Mouse (Mus musculus): ENCODE data around the gene Cntnap2. TPM values are rescaled to one million over a fixed set of nuclear protein-coding genes. Genes with fewer than 3 reads are reported as not detected.
A peak's percentile ranks its signal among the peaks of the same experiment; 100 is the strongest.

Cntnap2 gene
- total and polyA plus RNA-seq, 3 experiments = 0.02 TPM; not detected in 2

- TF ChIP-seq POLR2A (IDR thresholded peaks at IDR 0.05; ENCODE audit: insufficient read depth, low read depth, low read length) (no peak), CTCF (IDR thresholded peaks at IDR 0.05) (no peak), EP300 (IDR thresholded peaks at IDR 0.05; ENCODE audit: insufficient read depth, low read depth, low read length) (no peak)
- H3K36me3 ChIP-seq (ENCODE audit: control insufficient read depth, insufficient read depth, low read length) = no peaks in the 10 kb centered on the region
- H3K27me3 ChIP-seq (ENCODE audit: control insufficient read depth, insufficient read depth, low read length) = no peaks in the 10 kb centered on the region
- no peak overlapping the region for H3K4me3 ChIP-seq
- intact Hi-C loops (cut with DNase I) = no loop called here
- no peak for DNase-seq
- H3K79me2 ChIP-seq (replicated peaks; ENCODE audit: control insufficient read depth, insufficient read depth, low read length) = no peaks in the 10 kb centered on the region
- 85% methylated on average over 6 of the region's 6 CpGs for WGBS
- H3K27ac ChIP-seq = no peak overlapping the region
- H3K4me1 ChIP-seq (ENCODE audit: control insufficient read depth, insufficient read depth, low read length) = no peaks in the 10 kb centered on the region
- no peak overlapping the region for H3K9ac ChIP-seq (ENCODE audit: low read depth, low read length)
Observed at GRCm38 (mm10) chr6:46996010-46996602, 1936.9 kb downstream of the Cntnap2 start.

- 55% methylated on average over 3 of the region's 3 CpGs for WGBS
- DNase-seq = no peak
- Histone ChIP-seq H3K36me3 (ENCODE audit: control insufficient read depth, insufficient read depth, low read length) (no peaks in the 10 kb centered on the region), H3K27ac (no peak overlapping the region), H3K79me2 (replicated peaks; ENCODE audit: control insufficient read depth, insufficient read depth, low read length) (no peaks in the 10 kb centered on the region), H3K4me3 (no peak overlapping the region), H3K9ac (ENCODE audit: low read depth, low read length) (no peak overlapping the region), H3K27me3 (ENCODE audit: control insufficient read depth, insufficient read depth, low read length) (no peaks in the 10 kb centered on the region), H3K4me1 (ENCODE audit: control insufficient read depth, insufficient read depth, low read length) (no peaks in the 10 kb centered on the region)
- intact Hi-C loops (cut with DNase I) = no loop called here
- TF ChIP-seq CTCF (IDR thresholded peaks at IDR 0.05) = no peak
- TF ChIP-seq POLR2A (IDR thresholded peaks at IDR 0.05; ENCODE audit: insufficient read depth, low read depth, low read length) = no peak
- TF ChIP-seq EP300 (IDR thresholded peaks at IDR 0.05; ENCODE audit: insufficient read depth, low read depth, low read length) = no peak
Observed at GRCm38 (mm10) chr6:47004430-47004829, 1945.3 kb downstream of the Cntnap2 start.

- DNase-seq = no peak
- H3K9ac ChIP-seq (ENCODE audit: low read depth, low read length) = no peak overlapping the region
- H3K4me1 ChIP-seq (ENCODE audit: control insufficient read depth, insufficient read depth, low read length) = no peaks in the 10 kb centered on the region
- intact Hi-C loops (cut with DNase I) = no loop called here
- no peak overlapping the region for H3K27ac ChIP-seq
- no peak overlapping the region for H3K4me3 ChIP-seq
- no peaks in the 10 kb centered on the region for H3K27me3 ChIP-seq (ENCODE audit: control insufficient read depth, insufficient read depth, low read length)
- no peaks in the 10 kb centered on the region for H3K36me3 ChIP-seq (ENCODE audit: control insufficient read depth, insufficient read depth, low read length)
- TF ChIP-seq CTCF (IDR thresholded peaks at IDR 0.05) = no peak
- TF ChIP-seq EP300 (IDR thresholded peaks at IDR 0.05; ENCODE audit: insufficient read depth, low read depth, low read length) = no peak
- TF ChIP-seq POLR2A (IDR thresholded peaks at IDR 0.05; ENCODE audit: insufficient read depth, low read depth, low read length) = no peak
- H3K79me2 ChIP-seq (replicated peaks; ENCODE audit: control insufficient read depth, insufficient read depth, low read length) = no peaks in the 10 kb centered on the region
- 74% methylated on average over 4 of the region's 4 CpGs for WGBS
Observed at GRCm38 (mm10) chr6:47012933-47013332, 1953.8 kb downstream of the Cntnap2 start.

GRCm38 (mm10) chr6:47013535-47013934 lies 1954.4 kb downstream of the Cntnap2 start:
- no peaks in the 10 kb centered on the region for H3K36me3 ChIP-seq (ENCODE audit: control insufficient read depth, insufficient read depth, low read length)
- no peak overlapping the region for H3K27ac ChIP-seq
- peak; percentile 78 for TF ChIP-seq CTCF (IDR thresholded peaks at IDR 0.05)
- no peak for TF ChIP-seq EP300 (IDR thresholded peaks at IDR 0.05; ENCODE audit: insufficient read depth, low read depth, low read length)
- TF ChIP-seq POLR2A (IDR thresholded peaks at IDR 0.05; ENCODE audit: insufficient read depth, low read depth, low read length) = no peak
- no peak overlapping the region for H3K4me3 ChIP-seq
- H3K27me3 ChIP-seq (ENCODE audit: control insufficient read depth, insufficient read depth, low read length) = no peaks in the 10 kb centered on the region
- WGBS = 12% methylated on average over 4 of the region's 4 CpGs
- DNase-seq = peak; percentile 19 to 26
- intact Hi-C loops (cut with DNase I) = no loop called here
- no peaks in the 10 kb centered on the region for H3K4me1 ChIP-seq (ENCODE audit: control insufficient read depth, insufficient read depth, low read length)
- no peak overlapping the region for H3K9ac ChIP-seq (ENCODE audit: low read depth, low read length)
- no peaks in the 10 kb centered on the region for H3K79me2 ChIP-seq (replicated peaks; ENCODE audit: control insufficient read depth, insufficient read depth, low read length)

GRCm38 (mm10) chr6:47014886-47015586 lies 1955.9 kb downstream of the Cntnap2 start:
- intact Hi-C loops (cut with DNase I) = no loop called here
- H3K27me3 ChIP-seq (ENCODE audit: control insufficient read depth, insufficient read depth, low read length) = no peaks in the 10 kb centered on the region
- H3K4me1 ChIP-seq (ENCODE audit: control insufficient read depth, insufficient read depth, low read length) = no peaks in the 10 kb centered on the region
- no peaks in the 10 kb centered on the region for H3K36me3 ChIP-seq (ENCODE audit: control insufficient read depth, insufficient read depth, low read length)
- no peak overlapping the region for H3K4me3 ChIP-seq
- DNase-seq = no peak
- no peak overlapping the region for H3K27ac ChIP-seq
- no peak overlapping the region for H3K9ac ChIP-seq (ENCODE audit: low read depth, low read length)
- TF ChIP-seq POLR2A (IDR thresholded peaks at IDR 0.05; ENCODE audit: insufficient read depth, low read depth, low read length) (no peak), CTCF (IDR thresholded peaks at IDR 0.05) (no peak), EP300 (IDR thresholded peaks at IDR 0.05; ENCODE audit: insufficient read depth, low read depth, low read length) (no peak)
- WGBS = 61% methylated on average over 1 of the region's 1 CpGs
- no peaks in the 10 kb centered on the region for H3K79me2 ChIP-seq (replicated peaks; ENCODE audit: control insufficient read depth, insufficient read depth, low read length)

- TF ChIP-seq POLR2A (IDR thresholded peaks at IDR 0.05; ENCODE audit: insufficient read depth, low read depth, low read length) (no peak), CTCF (IDR thresholded peaks at IDR 0.05) (no peak), EP300 (IDR thresholded peaks at IDR 0.05; ENCODE audit: insufficient read depth, low read depth, low read length) (no peak)
- H3K4me3 ChIP-seq = no peak overlapping the region
- no peaks in the 10 kb centered on the region for H3K4me1 ChIP-seq (ENCODE audit: control insufficient read depth, insufficient read depth, low read length)
- 62% methylated on average over 4 of the region's 4 CpGs for WGBS
- no peaks in the 10 kb centered on the region for H3K27me3 ChIP-seq (ENCODE audit: control insufficient read depth, insufficient read depth, low read length)
- H3K36me3 ChIP-seq (ENCODE audit: control insufficient read depth, insufficient read depth, low read length) = no peaks in the 10 kb centered on the region
- no peaks in the 10 kb centered on the region for H3K79me2 ChIP-seq (replicated peaks; ENCODE audit: control insufficient read depth, insufficient read depth, low read length)
- H3K9ac ChIP-seq (ENCODE audit: low read depth, low read length) = no peak overlapping the region
- H3K27ac ChIP-seq = no peak overlapping the region
- intact Hi-C loops (cut with DNase I) = no loop called here
- no peak for DNase-seq
Observed at GRCm38 (mm10) chr6:47026064-47026686, 1967.0 kb downstream of the Cntnap2 start.

All from heart, adult 2 months (tissue).